Mouse (Mus musculus) liver, adult 2 months (tissue): ENCODE measurements around the gene G3bp2. TPM values are rescaled to one million over a fixed set of nuclear protein-coding genes. Genes with fewer than 3 reads are reported as not detected.

Source experiments
- DNase-seq: peaks from one replicate; pipeline ENCODE4 v3.0.0-alpha.2; 2011; ENCODE audit warnings: low read depth, low spot score; ENCODE audit errors: extremely low read depth
- H3K27ac ChIP-seq: fragments of 200-500 bp; replicated peaks from 2 replicates; pipeline ENCODE4 v1.5.1; 2012; ENCODE audit warnings: low read depth, mild to moderate bottlenecking, control low read depth, inconsistent platforms, low read length; ENCODE audit not compliant: insufficient read depth
- H3K27me3 ChIP-seq: fragments of 200-500 bp; 2 replicates; pipeline ENCODE4 v1.6.1; 2012; ENCODE audit warnings: mild to moderate bottlenecking, moderate library complexity, low read length, inconsistent platforms; ENCODE audit not compliant: control insufficient read depth, insufficient read depth
- H3K36me3 ChIP-seq: fragments of 200-500 bp; 2 replicates; pipeline ENCODE4 v1.6.1; 2012; ENCODE audit warnings: low read length, inconsistent platforms; ENCODE audit not compliant: control insufficient read depth, insufficient read depth
- H3K4me1 ChIP-seq: fragments of 200-500 bp; 2 replicates; pipeline ENCODE4 v1.6.1; 2011; ENCODE audit warnings: low read length; ENCODE audit not compliant: control insufficient read depth, insufficient read depth
- H3K4me3 ChIP-seq: fragments of 200-500 bp; 2 replicates; pipeline ENCODE4 v1.5.1; 2011; ENCODE audit warnings: low read depth, mild to moderate bottlenecking, control low read depth, low read length, moderate library complexity; ENCODE audit not compliant: insufficient read depth
- H3K79me2 ChIP-seq: fragments of 200-500 bp; 2 replicates; pipeline ENCODE4 v1.6.1; 2012; ENCODE audit warnings: inconsistent platforms, mild to moderate bottlenecking, low read length, moderate library complexity; ENCODE audit not compliant: control insufficient read depth, insufficient read depth
- H3K9ac ChIP-seq: fragments of 200-500 bp; 2 replicates; pipeline ENCODE4 v1.6.1; 2012; ENCODE audit warnings: low read depth, mild to moderate bottlenecking, control low read depth, inconsistent platforms, low read length
- CTCF ChIP-seq: fragments of 200-500 bp; IDR thresholded peaks from 2 replicates; pipeline ENCODE4 v1.5.1; 2011; ENCODE audit warnings: low read depth, low read length, control low read depth
- POLR2A ChIP-seq: fragments of 200-500 bp; IDR thresholded peaks from 2 replicates; pipeline ENCODE4 v1.6.1; 2011; ENCODE audit warnings: low read length, control low read depth; ENCODE audit not compliant: insufficient read depth; ENCODE audit errors: extremely low read depth
- WGBS: fragments of 180-500 bp; shearing (Covaris S2); methylation state at CpG from one replicate; pipeline ENCODE4 v1.1.7; 2018; 5-methylcytosine and 5-hydroxymethylcytosine counted together
- polyA plus RNA-seq: library from polyadenylated mRNA; depleted of rRNA; stranded (reverse); fragments of >200 nt; gene quantifications from 2 replicates; pipeline ENCODE4 v1.2.3, GENCODE M21; 2012
- total RNA-seq: library from RNA; depleted of rRNA; stranded (reverse); fragments of >200 nt; gene quantifications from 2 replicates; pipeline ENCODE4 v1.2.3, GENCODE M21; 2014

The G3bp2 gene
- total and polyA plus RNA-seq, 2 experiments = 12.1 to 37.3 TPM

GRCm38 (mm10) chr5:92085821-92086550 is 2.5 kb upstream of the G3bp2 start:
- H3K79me2 ChIP-seq = peaks cover 16% of the 10 kb centered on the region; the same call in 1 of the 2 replicates
- H3K27ac ChIP-seq = peak overlapping the region; percentile 61
- WGBS = 42% methylated on average over 7 of the region's 7 CpGs
- no peaks in the 10 kb centered on the region for H3K36me3 ChIP-seq
- TF ChIP-seq CTCF (no peak), POLR2A (no peak)
- H3K4me1 ChIP-seq = peaks cover 17% of the 10 kb centered on the region
- H3K9ac ChIP-seq = no peak overlapping the region
- peak; percentile 94 for DNase-seq
- H3K4me3 ChIP-seq = no peak overlapping the region
- H3K27me3 ChIP-seq = no peaks in the 10 kb centered on the region

GRCm38 (mm10) chr5:92085246-92085645 is 1.7 kb upstream of the G3bp2 start:
- Histone ChIP-seq H3K4me1 (peaks cover 22% of the 10 kb centered on the region), H3K79me2 (peaks cover 20% of the 10 kb centered on the region; the same call in 1 of the 2 replicates), H3K9ac (no peak overlapping the region), H3K36me3 (no peaks in the 10 kb centered on the region), H3K27me3 (no peaks in the 10 kb centered on the region), H3K27ac (peak overlapping the region; percentile 76), H3K4me3 (no peak overlapping the region)
- TF ChIP-seq CTCF (no peak), POLR2A (no peak)
- WGBS = 75% methylated on average over 4 of the region's 4 CpGs
- DNase-seq = no peak

- H3K4me1 ChIP-seq = peaks cover 28% of the 10 kb centered on the region
- DNase-seq = peak; percentile 46
- under 1% methylated on average over 55 of the region's 55 CpGs for WGBS
These were observed 608 bp downstream of the G3bp2 start for GRCm38 (mm10) chr5:92082821-92083401.

GRCm38 (mm10) chr5:92081326-92081725 is 2.2 kb downstream of the G3bp2 start:
- 0 out of 2 replicates have a peak overlapping the region, but pooled peaks have one; percentile 9 for H3K4me3 ChIP-seq
- 12% methylated on average over 3 of the region's 3 CpGs for WGBS
- H3K9ac ChIP-seq = 0 out of 2 replicates have a peak overlapping the region, but pooled peaks have one; percentile 2
- no peaks in the 10 kb centered on the region for H3K27me3 ChIP-seq
- peak; percentile 80 for DNase-seq
- peak overlapping the region; percentile 20; the same call in 1 of the 2 replicates for H3K27ac ChIP-seq
- H3K4me1 ChIP-seq = peaks cover 28% of the 10 kb centered on the region
- H3K36me3 ChIP-seq = no peaks in the 10 kb centered on the region
- TF ChIP-seq CTCF (no peak), POLR2A (no peak)
- H3K79me2 ChIP-seq = peaks cover 34% of the 10 kb centered on the region; the same call in 1 of the 2 replicates

More at GRCm38 (mm10) chr5:92082821-92083401, 608 bp downstream of the G3bp2 start:
- no peaks in the 10 kb centered on the region for H3K27me3 ChIP-seq
- peaks cover 25% of the 10 kb centered on the region; the same call in 1 of the 2 replicates for H3K79me2 ChIP-seq
- H3K9ac ChIP-seq = peak overlapping the region; percentile 84
- H3K27ac ChIP-seq = peak overlapping the region; percentile 70
- H3K36me3 ChIP-seq = no peaks in the 10 kb centered on the region
- peak overlapping the region; percentile 77 for H3K4me3 ChIP-seq
- no peak for TF ChIP-seq CTCF
- TF ChIP-seq POLR2A = no peak

- H3K4me3 ChIP-seq = no peak overlapping the region
- H3K36me3 ChIP-seq = no peaks in the 10 kb centered on the region
- DNase-seq = peak; percentile 48
- H3K79me2 ChIP-seq = peaks cover 40% of the 10 kb centered on the region; the same call in 1 of the 2 replicates
- 38% methylated on average over 1 of the region's 1 CpGs for WGBS
- TF ChIP-seq CTCF (no peak), POLR2A (no peak)
- H3K27ac ChIP-seq = 0 out of 2 replicates have a peak overlapping the region, but pooled peaks have one; percentile 7
- H3K9ac ChIP-seq = no peak overlapping the region
- H3K4me1 ChIP-seq = peaks cover 23% of the 10 kb centered on the region
- H3K27me3 ChIP-seq = no peaks in the 10 kb centered on the region
These were observed 3.1 kb downstream of the G3bp2 start for GRCm38 (mm10) chr5:92080400-92080799.
